Mouse (Mus musculus): ENCODE measurements around the gene Inpp4b.

GRCm38 (mm10) chr8:81612611-81613010 is 270.3 kb downstream of the Inpp4b start:
- no peak for TF ChIP-seq CTCF (IDR thresholded peaks at IDR 0.05; ENCODE audit: low read depth, low read length)
- TF ChIP-seq POLR2A (IDR thresholded peaks at IDR 0.05; ENCODE audit: borderline replicate concordance, low read depth, low read length): no peak

Data from bone marrow macrophage, adult 2 months (primary cell).